Mouse (Mus musculus): ENCODE data around the gene Tmtc2.

Tmtc2 gene

DNA sequence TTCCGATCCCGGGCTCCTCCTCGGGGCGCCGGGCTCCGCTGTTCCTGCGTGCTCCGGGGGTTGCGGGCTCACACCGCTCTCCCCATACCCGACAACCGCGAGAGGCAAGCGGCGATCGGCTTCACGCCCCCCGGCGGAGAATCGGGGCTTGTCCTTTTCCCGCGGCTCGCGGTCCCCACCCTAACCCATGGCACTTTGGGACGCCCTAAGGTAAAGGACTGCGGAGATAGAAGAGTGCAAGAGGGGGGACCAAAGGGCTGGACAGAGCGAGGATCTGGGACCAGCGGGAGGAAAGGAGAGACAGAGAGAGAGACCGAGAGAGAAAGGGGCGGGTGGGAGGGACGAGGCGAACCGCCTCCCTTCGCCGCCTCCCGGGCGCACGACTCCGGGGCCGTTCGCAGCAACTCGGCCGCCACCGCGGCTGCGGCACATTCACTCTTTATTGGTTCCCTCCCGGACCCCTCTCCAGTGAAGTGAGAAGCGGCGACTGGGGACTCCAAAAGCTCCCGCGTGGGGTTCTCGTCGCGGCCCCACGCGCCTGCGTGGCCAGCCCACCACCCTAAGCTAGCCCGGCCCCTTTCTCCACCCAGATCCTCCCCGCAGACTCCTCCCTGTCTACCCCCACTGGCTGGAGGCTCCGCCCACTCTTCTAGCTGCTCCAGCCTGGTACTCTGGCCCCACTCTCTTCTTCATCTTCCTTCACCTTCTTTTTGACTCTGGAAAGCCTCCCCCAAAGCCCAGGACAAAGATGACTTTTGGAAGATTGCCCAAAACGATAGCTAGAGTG is at the start of gene Tmtc2:
Gene Tmtc2, minus strand, starts transcription at position 544 of the 787 bp plus-strand sequence.
- peak within 1 kb of the TSS; percentile 88 for H3K4me3 ChIP-seq (replicated peaks; ENCODE audit: low read length)
- TF ChIP-seq POU5F1 (IDR thresholded peaks at IDR 0.05; ENCODE audit: borderline replicate concordance, low read length) (no peak), NANOG (IDR thresholded peaks at IDR 0.05; ENCODE audit: borderline replicate concordance, low read length) (no peak), CTCF (conservative IDR thresholded peaks at IDR 0.05; ENCODE audit: low read length) (no peak)
- H3K27me3 ChIP-seq (ENCODE audit: insufficient read depth, low read length): peaks cover 39% of the 10 kb centered on the region
- no peaks in the 10 kb centered on the region for H3K36me3 ChIP-seq (ENCODE audit: insufficient read depth, low read length)
- no peaks in the 10 kb centered on the region for H3K9me3 ChIP-seq (ENCODE audit: low read length)
- H3K4me1 ChIP-seq (replicated peaks; ENCODE audit: low read depth, low read length): peaks cover 15% of the 10 kb centered on the region

DNA sequence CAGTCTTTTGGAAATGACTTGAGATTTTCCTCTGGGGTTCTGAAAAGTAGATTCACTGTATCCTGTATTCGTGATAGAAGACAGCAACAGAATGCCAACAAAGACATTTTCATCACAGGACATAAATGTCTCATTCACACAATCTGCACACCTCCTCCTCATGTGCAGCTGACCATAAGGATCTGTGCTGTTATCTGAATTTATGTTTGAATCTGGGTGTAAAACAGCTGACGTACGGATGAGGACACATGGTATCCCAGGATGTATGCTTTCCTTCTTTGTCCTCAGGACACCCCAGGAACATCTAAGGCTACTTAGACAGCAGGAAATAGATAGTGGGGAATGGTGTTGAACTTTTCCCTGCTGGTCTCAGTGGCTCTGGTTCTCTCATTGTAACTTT is 37.9 kb upstream of the Tmtc2 start:
- Histone ChIP-seq H3K27me3 (ENCODE audit: insufficient read depth, low read length) (no peaks in the 10 kb centered on the region), H3K4me3 (replicated peaks; ENCODE audit: low read length) (no peak overlapping the region), H3K36me3 (ENCODE audit: insufficient read depth, low read length) (no peaks in the 10 kb centered on the region), H3K4me1 (replicated peaks; ENCODE audit: low read depth, low read length) (no peaks in the 10 kb centered on the region), H3K9me3 (ENCODE audit: low read length) (0 out of 2 replicates have a peak, but pooled peaks cover 5% of the 10 kb centered on the region)
- TF ChIP-seq NANOG (IDR thresholded peaks at IDR 0.05; ENCODE audit: borderline replicate concordance, low read length): no peak
- TF ChIP-seq POU5F1 (IDR thresholded peaks at IDR 0.05; ENCODE audit: borderline replicate concordance, low read length): no peak
- no peak for TF ChIP-seq CTCF (conservative IDR thresholded peaks at IDR 0.05; ENCODE audit: low read length)

DNA sequence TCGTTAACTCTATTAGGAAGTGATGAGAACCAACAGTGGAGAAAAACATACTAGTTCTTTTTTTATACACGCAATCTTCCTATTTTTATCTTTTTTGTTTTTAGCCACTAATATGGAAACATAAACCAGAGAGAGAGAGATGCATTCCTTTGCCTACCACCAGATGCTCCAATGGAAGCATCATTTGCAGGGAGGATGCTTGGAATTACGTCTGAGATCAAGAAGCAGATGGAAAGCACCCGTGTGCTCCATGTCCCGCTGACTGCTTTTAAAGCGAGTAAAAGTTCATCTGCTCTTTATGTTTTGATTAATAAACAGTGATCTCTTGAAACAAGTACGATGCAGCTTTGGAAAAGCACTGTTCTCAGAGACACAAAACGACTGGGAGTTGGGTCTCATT is 24.6 kb upstream of the Tmtc2 start:
- H3K4me3 ChIP-seq (replicated peaks; ENCODE audit: low read length): no peak overlapping the region
- no peaks in the 10 kb centered on the region for H3K27me3 ChIP-seq (ENCODE audit: insufficient read depth, low read length)
- no peaks in the 10 kb centered on the region for H3K9me3 ChIP-seq (ENCODE audit: low read length)
- H3K36me3 ChIP-seq (ENCODE audit: insufficient read depth, low read length): no peaks in the 10 kb centered on the region
- peaks cover 3% of the 10 kb centered on the region; the same call in 1 of the 2 replicates for H3K4me1 ChIP-seq (replicated peaks; ENCODE audit: low read depth, low read length)
- no peak for TF ChIP-seq POU5F1 (IDR thresholded peaks at IDR 0.05; ENCODE audit: borderline replicate concordance, low read length)
- no peak for TF ChIP-seq CTCF (conservative IDR thresholded peaks at IDR 0.05; ENCODE audit: low read length)
- TF ChIP-seq NANOG (IDR thresholded peaks at IDR 0.05; ENCODE audit: borderline replicate concordance, low read length): no peak

DNA sequence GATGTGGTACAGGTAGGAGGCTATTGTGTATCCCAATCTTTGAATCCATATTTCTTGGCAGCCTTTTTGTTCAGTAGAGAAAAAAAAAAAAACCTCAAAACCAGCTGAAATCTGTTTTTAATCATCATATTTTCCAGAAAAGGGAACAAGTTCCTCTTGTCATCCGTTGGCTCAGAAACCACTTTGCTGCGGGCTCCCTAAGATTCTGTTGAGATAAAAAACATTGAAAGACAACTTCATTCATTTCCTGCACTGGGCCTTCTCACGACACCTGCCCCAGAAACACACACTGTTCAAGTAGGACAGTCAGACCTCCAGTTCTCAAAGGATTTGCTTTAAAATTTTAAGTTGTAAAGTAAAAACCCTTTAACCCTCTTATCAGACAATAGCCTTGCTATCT is 23.0 kb upstream of the Tmtc2 start:
- TF ChIP-seq POU5F1 (IDR thresholded peaks at IDR 0.05; ENCODE audit: borderline replicate concordance, low read length) (no peak), NANOG (IDR thresholded peaks at IDR 0.05; ENCODE audit: borderline replicate concordance, low read length) (no peak), CTCF (conservative IDR thresholded peaks at IDR 0.05; ENCODE audit: low read length) (no peak)
- Histone ChIP-seq H3K4me3 (replicated peaks; ENCODE audit: low read length) (no peak overlapping the region), H3K4me1 (replicated peaks; ENCODE audit: low read depth, low read length) (peaks cover 3% of the 10 kb centered on the region; the same call in 1 of the 2 replicates), H3K27me3 (ENCODE audit: insufficient read depth, low read length) (no peaks in the 10 kb centered on the region), H3K9me3 (ENCODE audit: low read length) (no peaks in the 10 kb centered on the region), H3K36me3 (ENCODE audit: insufficient read depth, low read length) (no peaks in the 10 kb centered on the region)

DNA sequence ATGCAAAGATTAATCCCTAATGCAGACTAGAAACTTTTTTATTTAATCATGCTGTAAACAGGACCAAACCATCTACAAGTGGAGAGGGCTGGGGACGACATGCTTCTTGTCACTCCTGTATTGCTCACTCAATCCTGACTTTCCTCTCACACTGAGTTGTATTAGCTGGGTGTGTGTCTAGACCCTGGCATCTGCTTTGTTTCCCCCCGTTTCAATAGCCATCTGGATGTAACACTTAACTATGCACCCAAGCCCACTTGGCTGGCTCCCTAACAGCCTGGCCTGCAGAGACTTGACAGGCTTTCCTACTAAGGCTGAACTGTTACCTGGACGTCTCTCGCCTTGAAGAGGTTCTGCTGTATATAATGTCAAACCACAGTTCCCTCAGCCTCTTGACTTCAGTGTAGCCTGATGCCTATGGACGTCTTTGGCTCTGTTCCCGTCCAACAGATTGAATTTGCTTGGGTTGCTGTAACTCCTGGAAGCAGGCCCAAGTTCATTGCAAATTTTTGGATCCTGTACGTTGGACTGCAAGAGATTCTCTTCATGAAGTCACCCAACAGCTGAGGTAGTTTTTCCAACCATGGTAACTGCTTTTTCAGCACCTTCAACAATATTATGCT is 21.3 kb upstream of the Tmtc2 start:
- Histone ChIP-seq H3K27me3 (ENCODE audit: insufficient read depth, low read length) (no peaks in the 10 kb centered on the region), H3K36me3 (ENCODE audit: insufficient read depth, low read length) (no peaks in the 10 kb centered on the region), H3K9me3 (ENCODE audit: low read length) (no peaks in the 10 kb centered on the region), H3K4me1 (replicated peaks; ENCODE audit: low read depth, low read length) (no peaks in the 10 kb centered on the region), H3K4me3 (replicated peaks; ENCODE audit: low read length) (no peak overlapping the region)
- TF ChIP-seq CTCF (conservative IDR thresholded peaks at IDR 0.05; ENCODE audit: low read length) (no peak), NANOG (IDR thresholded peaks at IDR 0.05; ENCODE audit: borderline replicate concordance, low read length) (no peak), POU5F1 (IDR thresholded peaks at IDR 0.05; ENCODE audit: borderline replicate concordance, low read length) (no peak)

DNA sequence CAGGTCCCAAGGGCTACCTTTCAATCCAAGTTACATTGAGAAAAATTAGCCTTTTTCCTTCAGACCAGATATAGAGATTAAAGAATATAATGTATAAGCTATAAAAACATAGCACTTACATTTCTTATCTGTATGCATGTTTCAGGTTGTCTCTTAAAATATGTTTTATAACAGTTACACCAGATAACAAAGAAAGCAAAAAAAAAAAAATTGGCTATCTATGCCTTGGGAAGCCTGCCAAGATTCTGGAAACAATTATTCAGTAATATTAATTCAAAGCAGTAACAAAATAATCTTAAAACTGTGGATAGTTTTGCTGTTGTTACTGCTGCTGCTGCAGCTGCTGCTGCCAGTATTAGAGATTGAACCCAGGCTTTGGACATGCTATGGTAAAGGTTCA is 13.9 kb upstream of the Tmtc2 start:
- Histone ChIP-seq H3K9me3 (ENCODE audit: low read length) (no peaks in the 10 kb centered on the region), H3K36me3 (ENCODE audit: insufficient read depth, low read length) (no peaks in the 10 kb centered on the region), H3K4me3 (replicated peaks; ENCODE audit: low read length) (no peak overlapping the region), H3K27me3 (ENCODE audit: insufficient read depth, low read length) (no peaks in the 10 kb centered on the region), H3K4me1 (replicated peaks; ENCODE audit: low read depth, low read length) (no peaks in the 10 kb centered on the region)
- no peak for TF ChIP-seq POU5F1 (IDR thresholded peaks at IDR 0.05; ENCODE audit: borderline replicate concordance, low read length)
- TF ChIP-seq NANOG (IDR thresholded peaks at IDR 0.05; ENCODE audit: borderline replicate concordance, low read length): no peak
- TF ChIP-seq CTCF (conservative IDR thresholded peaks at IDR 0.05; ENCODE audit: low read length): no peak

DNA sequence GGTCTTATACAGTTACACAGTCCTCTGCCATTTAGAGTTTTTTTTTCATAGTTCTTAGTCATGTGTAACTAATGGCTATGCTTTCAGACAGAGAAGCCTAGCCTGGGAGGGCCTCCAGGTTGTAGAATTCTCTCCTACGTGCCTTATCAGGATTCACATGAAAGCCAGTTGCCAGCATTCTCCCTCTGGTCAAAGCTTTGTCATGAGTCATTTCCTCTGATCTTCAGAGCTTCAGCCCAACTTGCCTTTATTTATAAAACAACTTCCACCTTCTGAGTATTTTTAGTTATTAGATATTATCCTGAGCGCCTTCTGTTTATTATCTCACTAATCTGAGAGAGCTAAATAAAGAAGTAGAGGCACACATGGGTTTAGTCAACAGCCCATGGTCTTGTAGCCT is 5.1 kb upstream of the Tmtc2 start:
- H3K36me3 ChIP-seq (ENCODE audit: insufficient read depth, low read length): no peaks in the 10 kb centered on the region
- no peaks in the 10 kb centered on the region for H3K9me3 ChIP-seq (ENCODE audit: low read length)
- H3K27me3 ChIP-seq (ENCODE audit: insufficient read depth, low read length): peaks cover 13% of the 10 kb centered on the region
- TF ChIP-seq CTCF (conservative IDR thresholded peaks at IDR 0.05; ENCODE audit: low read length) (no peak), NANOG (IDR thresholded peaks at IDR 0.05; ENCODE audit: borderline replicate concordance, low read length) (no peak), POU5F1 (IDR thresholded peaks at IDR 0.05; ENCODE audit: borderline replicate concordance, low read length) (no peak)
- H3K4me3 ChIP-seq (replicated peaks; ENCODE audit: low read length): no peak overlapping the region
- peaks cover 10% of the 10 kb centered on the region for H3K4me1 ChIP-seq (replicated peaks; ENCODE audit: low read depth, low read length)

DNA sequence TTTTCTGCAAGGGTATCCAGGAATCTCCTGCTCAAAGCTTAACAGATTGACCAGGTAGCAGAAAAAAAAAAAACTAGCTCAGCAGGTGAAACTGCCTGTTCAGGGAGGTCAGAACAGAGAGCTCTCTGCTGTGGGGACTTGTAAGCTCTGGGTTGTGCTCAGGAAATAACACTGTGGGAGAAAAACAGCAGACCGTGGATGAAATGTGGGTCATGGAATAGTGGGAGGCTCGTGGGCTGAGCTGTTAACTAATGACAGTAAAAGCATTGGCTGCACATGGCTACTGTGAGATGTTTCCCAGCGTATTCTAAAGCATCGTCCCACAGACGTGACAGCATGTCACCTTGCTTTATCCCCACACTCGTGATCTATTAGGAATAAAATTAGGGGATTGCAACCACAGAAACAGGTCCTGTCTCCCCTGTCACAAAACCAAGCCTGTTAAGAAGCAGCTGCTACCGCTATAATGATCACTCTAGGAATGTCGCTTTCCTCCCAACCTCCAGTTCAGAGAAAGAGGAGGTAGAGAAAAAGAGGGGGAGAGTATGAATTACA is 4.1 kb upstream of the Tmtc2 start:
- Histone ChIP-seq H3K9me3 (ENCODE audit: low read length) (no peaks in the 10 kb centered on the region), H3K27me3 (ENCODE audit: insufficient read depth, low read length) (peaks cover 14% of the 10 kb centered on the region), H3K4me3 (replicated peaks; ENCODE audit: low read length) (no peak overlapping the region), H3K36me3 (ENCODE audit: insufficient read depth, low read length) (no peaks in the 10 kb centered on the region), H3K4me1 (replicated peaks; ENCODE audit: low read depth, low read length) (peaks cover 10% of the 10 kb centered on the region)
- TF ChIP-seq CTCF (conservative IDR thresholded peaks at IDR 0.05; ENCODE audit: low read length): no peak
- no peak for TF ChIP-seq POU5F1 (IDR thresholded peaks at IDR 0.05; ENCODE audit: borderline replicate concordance, low read length)
- no peak for TF ChIP-seq NANOG (IDR thresholded peaks at IDR 0.05; ENCODE audit: borderline replicate concordance, low read length)
